Mouse (Mus musculus): ENCODE results near the gene Ces1d.

- TF ChIP-seq TBP (conservative IDR thresholded peaks at IDR 0.05; ENCODE audit: low read depth, low read length) = no peak
- no peak for TF ChIP-seq POLR2A (IDR thresholded peaks at IDR 0.05; ENCODE audit: low read depth, low read length)
- TF ChIP-seq CTCF (conservative IDR thresholded peaks at IDR 0.05 in 1 of 2, IDR thresholded peaks at IDR 0.05 in 1 of 2; ENCODE audit: low read depth in 2 of 2, low read length in 2 of 2) = no peak
- no peak for TF ChIP-seq ZC3H11A (IDR thresholded peaks at IDR 0.05; ENCODE audit: low read depth, low read length)
- no peak for TF ChIP-seq ETS1 (conservative IDR thresholded peaks at IDR 0.05; ENCODE audit: low read depth, low read length)
- no peak for TF ChIP-seq USF1 (IDR thresholded peaks at IDR 0.05; ENCODE audit: low read depth, low read length)
- no peak for TF ChIP-seq SMC3 (IDR thresholded peaks at IDR 0.05; ENCODE audit: low read depth, low read length)
Measured at GRCm38 (mm10) chr8:93180581-93181129, 17.0 kb downstream of the Ces1d start.

All from CH12.LX (cell line).